Mouse (Mus musculus) ovary, adult 2 months (tissue): ENCODE results near the gene Rbm20. TPM values are rescaled to one million over a fixed set of nuclear protein-coding genes. Genes with fewer than 3 reads are reported as not detected.

Experiments used
- polyA plus RNA-seq: library from polyadenylated mRNA; depleted of rRNA; stranded (reverse); fragments of >200 nt; gene quantifications from 2 replicates; pipeline ENCODE4 v1.2.3, GENCODE M21; 2012; rRNA removed

The Rbm20 gene
- polyA plus RNA-seq, result 2.0 and 2.5 TPM in 2 replicates

DNA sequence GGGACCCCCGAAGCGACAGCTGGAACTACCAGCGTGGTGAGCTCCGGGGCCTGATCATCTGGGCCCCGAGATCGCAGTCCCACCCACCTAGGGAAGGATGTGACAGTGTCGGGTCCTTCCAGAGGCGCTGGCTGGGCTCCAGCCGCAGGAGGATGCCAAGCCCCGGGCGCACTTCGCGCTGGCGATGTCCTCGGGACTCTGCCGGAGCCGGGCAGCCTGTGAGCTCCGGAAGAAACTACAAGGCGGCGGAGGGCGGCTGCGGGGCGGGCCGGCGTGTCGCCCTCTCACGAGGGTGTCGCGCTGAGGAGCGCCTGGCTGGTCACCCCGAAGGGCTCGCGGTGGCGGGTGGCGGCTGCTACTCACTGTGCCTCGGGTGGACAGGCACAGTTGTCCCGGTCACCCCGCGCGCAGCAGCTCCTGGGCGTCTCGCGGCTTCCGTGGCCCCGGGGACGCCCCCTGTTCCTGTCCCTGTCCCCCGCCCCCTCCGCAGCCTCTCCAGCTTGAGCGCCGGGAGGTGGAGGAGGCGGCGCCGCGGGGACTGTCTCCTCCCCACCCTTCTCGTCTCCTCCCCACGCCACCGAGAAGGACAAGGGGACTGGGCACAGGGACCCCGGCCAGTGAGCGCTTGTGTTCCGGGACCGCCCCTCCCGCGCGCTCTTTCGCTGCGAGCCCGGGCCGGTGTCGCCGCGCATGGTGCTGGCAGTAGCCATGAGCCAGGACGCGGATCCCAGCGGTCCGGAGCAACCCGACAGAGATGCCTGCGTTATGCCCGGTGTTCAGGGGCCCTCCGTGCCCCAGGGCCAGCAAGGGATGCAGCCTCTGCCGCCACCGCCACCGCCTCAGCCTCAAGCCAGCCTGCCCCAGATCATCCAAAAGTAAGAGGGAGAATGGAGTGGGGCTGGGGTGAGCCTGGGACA is at the start of gene Rbm20:
Gene Rbm20 (plus strand): TSS at position 589 of the 917 bp plus-strand sequence.

GRCm38 (mm10) chr19:53892061-53892460 is 215.0 kb downstream of the Rbm20 start, which contains the start of gene Pdcd4:
TSS of gene Pdcd4 (plus strand) at chr19:53892231.

Other genes starting within 250 kb of the Rbm20 start
- 20.7 and 26.3 TPM in 2 replicates for gene Dusp5, start 148.2 kb upstream of the Rbm20 start, polyA plus RNA-seq
- gene Nutf2-ps1, start 88.2 kb upstream of the Rbm20 start, polyA plus RNA-seq, result 101 and 132 TPM in 2 replicates
- 2.9 and 3.5 TPM in 2 replicates for gene Smc3, start 76.9 kb upstream of the Rbm20 start, polyA plus RNA-seq
- gene Pdcd4, start 214.9 kb downstream of the Rbm20 start, polyA plus RNA-seq, result 6.0 and 6.6 TPM in 2 replicates